Mouse (Mus musculus): ENCODE measurements around the gene Hoxb9. TPM values are rescaled to one million over a fixed set of nuclear protein-coding genes. Genes with fewer than 3 reads are reported as not detected.
A peak's percentile ranks its signal among the peaks of the same experiment; 100 is the strongest.

Hoxb9 gene
- polyA plus RNA-seq, 1 experiment from 2014 or later: not detected

DNA sequence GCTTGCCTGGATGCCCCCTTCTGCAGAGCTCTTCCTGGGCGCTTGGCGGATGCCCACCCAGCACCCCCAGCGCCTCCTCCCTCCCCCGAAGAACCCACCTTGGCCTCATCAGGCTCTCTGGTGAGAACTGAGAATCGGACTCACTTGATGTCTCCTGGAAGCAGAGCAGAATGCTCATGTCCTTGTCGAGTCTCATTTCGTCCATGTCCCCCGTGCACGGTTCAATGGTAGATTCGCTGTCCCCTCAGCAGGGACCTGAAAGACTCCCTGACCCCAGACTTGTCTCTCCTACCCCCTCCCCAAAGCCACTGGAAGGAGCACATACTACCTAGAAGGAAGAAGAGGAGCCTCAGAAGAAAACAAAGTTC, 29.8 kb downstream of the Hoxb9 start:
- DNase-seq (ENCODE audit: low spot score, missing footprints): peak; percentile 94
- no peak overlapping the region for H3K9ac ChIP-seq (ENCODE audit: low read length)
- H3K9me3 ChIP-seq (ENCODE audit: control insufficient read depth, low read length): no peaks in the 10 kb centered on the region
- ATAC-seq (ENCODE audit: low FRiP score): no peak
- no peak overlapping the region for H3K4me2 ChIP-seq
- H3K36me3 ChIP-seq (ENCODE audit: control insufficient read depth, insufficient read depth, low read length): no peaks in the 10 kb centered on the region
- peaks cover 100% of the 10 kb centered on the region for H3K27me3 ChIP-seq (ENCODE audit: control insufficient read depth, insufficient read depth, low read length)
- WGBS: 5% methylated on average over 10 of the region's 10 CpGs
- no peaks in the 10 kb centered on the region for H3K4me1 ChIP-seq (ENCODE audit: control insufficient read depth, insufficient read depth, low read length)
- H3K4me3 ChIP-seq (ENCODE audit: low read depth, low read length): no peak overlapping the region
- no peak overlapping the region for H3K27ac ChIP-seq (ENCODE audit: low read depth, low read length)

DNA sequence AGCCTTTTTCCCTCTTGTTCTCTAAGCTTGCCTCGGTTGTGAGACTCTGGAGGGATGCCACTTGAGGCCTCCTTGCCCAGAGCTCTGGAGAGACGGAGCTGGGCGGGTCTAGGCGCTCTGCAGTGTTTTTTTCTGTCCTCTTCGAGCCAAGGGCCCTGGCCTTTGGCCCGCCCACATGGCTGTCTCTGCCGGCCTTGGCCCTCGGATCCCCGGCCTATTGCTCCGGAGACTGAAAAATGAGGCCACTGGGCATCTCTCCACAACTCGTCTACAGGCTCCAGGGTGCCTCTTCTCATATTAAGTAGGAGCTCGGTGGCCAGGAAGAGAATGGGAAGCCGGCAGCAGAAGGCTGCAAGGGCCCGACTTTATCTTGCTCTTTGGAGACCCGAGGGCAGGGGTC, 30.6 kb downstream of the Hoxb9 start:
- Histone ChIP-seq H3K27me3 (ENCODE audit: control insufficient read depth, insufficient read depth, low read length) (peaks cover 100% of the 10 kb centered on the region), H3K4me1 (ENCODE audit: control insufficient read depth, insufficient read depth, low read length) (no peaks in the 10 kb centered on the region), H3K4me3 (ENCODE audit: low read depth, low read length) (no peak overlapping the region), H3K36me3 (ENCODE audit: control insufficient read depth, insufficient read depth, low read length) (no peaks in the 10 kb centered on the region), H3K9me3 (ENCODE audit: control insufficient read depth, low read length) (no peaks in the 10 kb centered on the region), H3K4me2 (no peak overlapping the region), H3K27ac (ENCODE audit: low read depth, low read length) (no peak overlapping the region), H3K9ac (ENCODE audit: low read length) (no peak overlapping the region)
- DNase-seq (ENCODE audit: low spot score, missing footprints) (peak; percentile 94), ATAC-seq (ENCODE audit: low FRiP score) (no peak)
- 1% methylated on average over 15 of the region's 15 CpGs for WGBS

DNA sequence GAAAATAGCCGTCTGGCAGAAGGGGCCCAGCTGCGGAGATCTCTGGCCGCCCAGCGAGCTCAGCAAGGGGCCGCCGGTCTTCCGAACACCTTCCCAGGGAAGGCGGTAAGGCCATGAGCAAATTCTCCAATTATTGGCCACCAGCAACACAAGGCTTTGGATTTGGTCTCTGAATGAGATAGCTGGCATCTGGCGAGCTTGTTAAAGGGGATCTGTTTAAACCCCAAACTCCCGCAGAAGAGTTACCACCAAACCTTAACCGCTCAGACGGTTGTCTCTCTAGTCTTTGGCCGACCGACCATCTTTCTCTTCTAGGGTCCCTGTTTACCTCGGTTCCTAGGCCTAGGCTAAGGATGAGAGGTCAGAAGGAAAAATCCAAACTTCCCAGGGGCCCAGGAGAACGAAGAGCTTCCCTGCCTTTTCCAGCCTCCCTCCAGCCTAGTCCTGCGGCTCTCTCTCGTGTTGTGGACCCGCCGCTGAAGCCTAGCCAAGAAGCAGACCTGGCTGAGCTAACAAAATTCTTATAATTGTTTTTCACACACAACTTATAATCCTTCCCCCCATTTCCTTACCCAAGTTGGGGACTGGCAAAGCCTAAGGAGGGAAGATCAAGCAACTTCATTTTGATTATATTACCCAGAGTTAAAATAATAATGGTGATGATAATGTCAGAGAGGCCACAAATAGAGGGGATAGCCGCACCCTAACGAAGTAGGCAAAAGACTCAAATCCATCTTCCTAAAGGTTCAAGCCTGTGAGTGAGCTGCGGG, 31.3 kb downstream of the Hoxb9 start:
- H3K4me3 ChIP-seq (ENCODE audit: low read depth, low read length): no peak overlapping the region
- no peak overlapping the region for H3K4me2 ChIP-seq
- H3K27me3 ChIP-seq (ENCODE audit: control insufficient read depth, insufficient read depth, low read length): peaks cover 100% of the 10 kb centered on the region
- ATAC-seq (ENCODE audit: low FRiP score) (no peak), DNase-seq (ENCODE audit: low spot score, missing footprints) (peak; percentile 95)
- no peak overlapping the region for H3K9ac ChIP-seq (ENCODE audit: low read length)
- no peaks in the 10 kb centered on the region for H3K4me1 ChIP-seq (ENCODE audit: control insufficient read depth, insufficient read depth, low read length)
- WGBS: 4% methylated on average over 23 of the region's 23 CpGs
- H3K27ac ChIP-seq (ENCODE audit: low read depth, low read length): no peak overlapping the region
- no peaks in the 10 kb centered on the region for H3K36me3 ChIP-seq (ENCODE audit: control insufficient read depth, insufficient read depth, low read length)
- H3K9me3 ChIP-seq (ENCODE audit: control insufficient read depth, low read length): no peaks in the 10 kb centered on the region

DNA sequence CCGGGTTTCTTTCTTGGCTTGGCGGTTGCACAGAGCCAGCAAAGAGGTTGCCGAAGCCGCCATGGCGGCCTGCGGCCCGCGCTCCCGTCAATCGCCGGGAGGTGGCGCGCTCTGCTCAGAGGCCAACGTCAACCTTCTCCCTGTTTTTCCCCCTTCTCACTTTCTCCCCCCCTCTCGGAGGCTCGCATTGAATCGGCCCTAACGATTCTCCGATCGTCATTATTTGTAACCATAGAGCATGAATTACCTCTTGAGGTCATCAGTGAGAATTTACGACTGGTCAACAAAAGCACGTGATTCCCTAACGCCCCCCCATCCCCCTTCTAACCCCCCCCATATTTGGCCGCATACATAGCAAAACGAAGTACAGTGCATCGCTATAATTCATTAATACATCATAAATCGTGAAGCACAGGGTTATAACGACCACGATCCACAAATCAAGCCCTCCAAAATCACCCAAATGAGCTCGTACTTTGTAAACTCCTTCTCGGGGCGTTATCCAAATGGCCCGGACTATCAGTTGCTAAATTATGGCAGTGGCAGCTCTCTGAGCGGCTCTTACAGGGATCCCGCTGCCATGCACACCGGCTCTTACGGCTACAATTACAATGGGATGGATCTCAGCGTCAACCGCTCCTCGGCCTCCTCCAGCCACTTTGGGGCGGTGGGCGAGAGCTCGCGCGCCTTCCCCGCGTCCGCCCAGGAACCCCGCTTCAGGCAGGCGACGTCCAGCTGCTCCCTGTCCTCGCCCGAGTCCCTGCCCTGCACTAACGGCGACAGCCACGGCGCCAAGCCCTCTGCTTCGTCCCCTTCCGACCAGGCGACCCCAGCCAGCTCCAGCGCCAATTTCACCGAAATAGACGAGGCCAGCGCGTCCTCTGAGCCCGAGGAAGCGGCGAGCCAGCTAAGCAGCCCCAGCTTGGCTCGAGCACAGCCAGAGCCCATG, 32.2 kb downstream of the Hoxb9 start, which contains the start of gene Hoxb5:
Gene Hoxb5, plus strand, starts transcription at position 186 of the 949 bp plus-strand sequence.
- no peak within 1 kb of the TSS for H3K4me3 ChIP-seq (ENCODE audit: low read depth, low read length)
- H3K9me3 ChIP-seq (ENCODE audit: control insufficient read depth, low read length): no peaks in the 10 kb centered on the region
- no peak within 1 kb of the TSS for H3K4me2 ChIP-seq
- no peaks in the 10 kb centered on the region for H3K4me1 ChIP-seq (ENCODE audit: control insufficient read depth, insufficient read depth, low read length)
- no peak within 1 kb of the TSS for H3K27ac ChIP-seq (ENCODE audit: low read depth, low read length)
- DNase-seq (ENCODE audit: low spot score, missing footprints): peak; percentile 95
- peaks cover 100% of the 10 kb centered on the region for H3K27me3 ChIP-seq (ENCODE audit: control insufficient read depth, insufficient read depth, low read length)
- ATAC-seq (ENCODE audit: low FRiP score): no peak
- H3K9ac ChIP-seq (ENCODE audit: low read length): no peak within 1 kb of the TSS
- no peaks in the 10 kb centered on the region for H3K36me3 ChIP-seq (ENCODE audit: control insufficient read depth, insufficient read depth, low read length)
- 1% methylated on average over 69 of the region's 69 CpGs for WGBS

GRCm38 (mm10) chr11:96304381-96305195, 33.3 kb downstream of the Hoxb9 start:
- H3K4me2 ChIP-seq: no peak overlapping the region
- no peak overlapping the region for H3K9ac ChIP-seq (ENCODE audit: low read length)
- H3K4me3 ChIP-seq (ENCODE audit: low read depth, low read length): no peak overlapping the region
- peaks cover 100% of the 10 kb centered on the region for H3K27me3 ChIP-seq (ENCODE audit: control insufficient read depth, insufficient read depth, low read length)
- peak; percentile 95 for DNase-seq (ENCODE audit: low spot score, missing footprints)
- H3K4me1 ChIP-seq (ENCODE audit: control insufficient read depth, insufficient read depth, low read length): no peaks in the 10 kb centered on the region
- under 1% methylated on average over 38 of the region's 38 CpGs for WGBS
- ATAC-seq (ENCODE audit: low FRiP score): no peak
- H3K36me3 ChIP-seq (ENCODE audit: control insufficient read depth, insufficient read depth, low read length): no peaks in the 10 kb centered on the region
- H3K9me3 ChIP-seq (ENCODE audit: control insufficient read depth, low read length): no peaks in the 10 kb centered on the region
- no peak overlapping the region for H3K27ac ChIP-seq (ENCODE audit: low read depth, low read length)

GRCm38 (mm10) chr11:96305505-96306182, 34.4 kb downstream of the Hoxb9 start:
- Histone ChIP-seq H3K9me3 (ENCODE audit: control insufficient read depth, low read length) (no peaks in the 10 kb centered on the region), H3K27ac (ENCODE audit: low read depth, low read length) (no peak overlapping the region), H3K36me3 (ENCODE audit: control insufficient read depth, insufficient read depth, low read length) (no peaks in the 10 kb centered on the region), H3K9ac (ENCODE audit: low read length) (no peak overlapping the region), H3K4me3 (ENCODE audit: low read depth, low read length) (no peak overlapping the region), H3K27me3 (ENCODE audit: control insufficient read depth, insufficient read depth, low read length) (peaks cover 100% of the 10 kb centered on the region), H3K4me2 (no peak overlapping the region), H3K4me1 (ENCODE audit: control insufficient read depth, insufficient read depth, low read length) (no peaks in the 10 kb centered on the region)
- WGBS: 11% methylated on average over 6 of the region's 6 CpGs
- ATAC-seq (ENCODE audit: low FRiP score): no peak
- peak; percentile 92 for DNase-seq (ENCODE audit: low spot score, missing footprints)

DNA sequence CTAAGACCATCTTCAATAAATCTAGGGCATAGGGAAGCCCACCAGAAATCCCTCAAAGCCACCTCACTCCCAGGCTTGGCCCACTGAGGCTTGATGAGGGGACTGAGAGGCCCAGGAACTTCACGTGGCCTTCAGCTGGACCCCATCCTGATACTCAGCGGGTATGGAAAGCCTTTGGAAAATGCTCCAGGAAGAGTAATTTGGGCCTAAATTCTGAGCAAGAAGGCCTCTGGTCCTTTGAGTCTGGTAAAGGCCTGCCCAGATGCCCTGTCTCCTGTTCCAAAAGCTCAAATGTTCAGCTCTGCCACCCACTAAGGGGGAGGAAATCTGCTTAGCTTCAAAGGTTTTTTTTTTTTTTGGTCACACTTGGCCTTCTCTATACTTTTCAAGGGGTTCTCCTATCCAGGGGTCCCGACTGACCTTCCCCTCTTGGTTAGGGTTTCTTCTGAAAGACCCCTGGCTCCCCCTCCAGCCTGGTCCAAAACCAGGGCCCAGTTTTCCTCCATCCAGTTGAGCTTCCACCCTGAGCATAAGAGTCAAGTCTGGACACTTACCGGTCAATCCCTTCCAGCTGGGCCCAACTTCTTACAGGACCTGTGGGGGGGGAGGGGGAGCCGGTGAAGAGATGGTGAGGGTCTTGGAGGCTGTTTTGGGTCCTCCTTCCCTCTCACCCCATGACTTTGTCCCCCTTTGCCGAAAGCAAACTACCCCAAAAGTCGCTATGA, 35.1 kb downstream of the Hoxb9 start:
- no peak overlapping the region for H3K4me3 ChIP-seq (ENCODE audit: low read depth, low read length)
- no peak overlapping the region for H3K4me2 ChIP-seq

DNA sequence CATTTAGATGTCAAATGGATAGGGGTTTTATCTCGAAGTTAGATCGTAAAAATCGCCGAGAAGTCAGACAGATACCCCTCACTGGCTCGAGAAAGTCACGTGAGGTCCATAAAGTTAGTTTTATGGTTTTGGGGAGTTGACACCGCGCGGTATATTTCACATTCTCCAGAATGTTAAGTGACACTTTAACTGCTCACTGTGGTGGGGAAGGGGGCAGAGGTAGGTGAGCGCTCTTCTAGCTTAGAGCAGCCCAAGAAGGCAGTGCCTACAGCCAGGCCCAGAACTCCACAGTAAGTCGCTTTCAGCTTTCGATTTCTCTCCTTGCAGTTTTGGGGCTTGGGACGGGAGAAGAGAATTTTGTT, 35.6 kb downstream of the Hoxb9 start:
- Histone ChIP-seq H3K9ac (ENCODE audit: low read length) (no peak overlapping the region), H3K27ac (ENCODE audit: low read depth, low read length) (no peak overlapping the region), H3K9me3 (ENCODE audit: control insufficient read depth, low read length) (no peaks in the 10 kb centered on the region), H3K4me3 (ENCODE audit: low read depth, low read length) (no peak overlapping the region), H3K4me2 (no peak overlapping the region), H3K4me1 (ENCODE audit: control insufficient read depth, insufficient read depth, low read length) (0 out of 2 replicates have a peak, but pooled peaks cover 2% of the 10 kb centered on the region), H3K27me3 (ENCODE audit: control insufficient read depth, insufficient read depth, low read length) (peaks cover 100% of the 10 kb centered on the region), H3K36me3 (ENCODE audit: control insufficient read depth, insufficient read depth, low read length) (no peaks in the 10 kb centered on the region)
- DNase-seq (ENCODE audit: low spot score, missing footprints) (no peak), ATAC-seq (ENCODE audit: low FRiP score) (no peak)
- WGBS: 2% methylated on average over 13 of the region's 13 CpGs

More for the DNA sequence above, 35.1 kb downstream of the Hoxb9 start:
- Histone ChIP-seq H3K36me3 (ENCODE audit: control insufficient read depth, insufficient read depth, low read length) (no peaks in the 10 kb centered on the region), H3K9ac (ENCODE audit: low read length) (no peak overlapping the region), H3K4me1 (ENCODE audit: control insufficient read depth, insufficient read depth, low read length) (no peaks in the 10 kb centered on the region), H3K27me3 (ENCODE audit: control insufficient read depth, insufficient read depth, low read length) (peaks cover 100% of the 10 kb centered on the region), H3K27ac (ENCODE audit: low read depth, low read length) (no peak overlapping the region), H3K9me3 (ENCODE audit: control insufficient read depth, low read length) (no peaks in the 10 kb centered on the region)
- peak; percentile 94 for DNase-seq (ENCODE audit: low spot score, missing footprints)
- WGBS: 5% methylated on average over 7 of the region's 7 CpGs
- ATAC-seq (ENCODE audit: low FRiP score): no peak
